Mouse (Mus musculus) myocyte (in vitro differentiated cells): ENCODE results near the gene Slc12a5.

ENCODE experiments used
- MAX ChIP-seq: IDR thresholded peaks from one replicate; pipeline ENCODE4 v1.6.1; 2011; ENCODE audit warnings: low read depth, mild to moderate bottlenecking, control low read depth
- MYOG ChIP-seq, 3 experiments: IDR thresholded peaks; one replicate each; pipeline ENCODE4 v1.6.1; 2011; ENCODE audit warnings: control low read depth in 2 of 3, low read depth in 2 of 3, mild to moderate bottlenecking in 2 of 3; ENCODE audit not compliant: insufficient read length in 2 of 3, control insufficient read depth in 1 of 3, insufficient read depth in 1 of 3
- POLR2A ChIP-seq: IDR thresholded peaks from one replicate; pipeline ENCODE4 v1.6.1; 2011; ENCODE audit warnings: low read depth, mild to moderate bottlenecking, control low read depth, moderate library complexity; ENCODE audit not compliant: insufficient read length
- POLR2AphosphoS2 ChIP-seq: IDR thresholded peaks from one replicate; pipeline ENCODE4 v1.6.1; 2011; ENCODE audit warnings: low read depth, control low read depth; ENCODE audit not compliant: insufficient read length
- REST ChIP-seq: IDR thresholded peaks from one replicate; pipeline ENCODE4 v1.6.1; 2011; ENCODE audit warnings: mild to moderate bottlenecking, control low read depth, moderate library complexity; ENCODE audit not compliant: insufficient read depth, insufficient read length
- TCF12 ChIP-seq: IDR thresholded peaks from one replicate; pipeline ENCODE4 v1.6.1; 2011; ENCODE audit warnings: mild to moderate bottlenecking, control low read depth; ENCODE audit not compliant: poor library complexity, insufficient read depth, severe bottlenecking
- USF1 ChIP-seq: IDR thresholded peaks from one replicate; pipeline ENCODE4 v1.6.1; 2011; ENCODE audit warnings: low read depth, mild to moderate bottlenecking, control low read depth, moderate library complexity

- no peak for TF ChIP-seq MYOG (IDR thresholded peaks at IDR 0.05; ENCODE audit: control insufficient read depth in 1 of 3, insufficient read depth in 1 of 3, insufficient read length in 2 of 3, low read depth in 2 of 3)
- TF ChIP-seq POLR2A: no peak
- no peak for TF ChIP-seq MAX
- no peak for TF ChIP-seq USF1
- TF ChIP-seq REST: no peak
- TF ChIP-seq POLR2AphosphoS2: no peak
- no peak for TF ChIP-seq TCF12
Measured at GRCm38 (mm10) chr2:164930706-164931581, 29.7 kb upstream of the Slc12a5 start.
